In genomic region chr17:35303756-35304350, GRCm38 (mm10) we compare ENCODE assay signal across 23 mouse cellular contexts. TPM values are rescaled to one million over a fixed set of nuclear protein-coding genes. Genes with fewer than 3 reads are reported as not detected.
DNase-seq lines count a peak whose midpoint lies in the region; ATAC-seq and TF ChIP-seq lines count a peak whose summit lies in the region.
"Had no signal": no experiment of that assay in that cellular context is flagged by ENCODE, and none has a peak within 500 bp of the region (broad histone marks: within the 10 kb centered on the region; RNA-seq: fewer than 3 reads in every experiment).

No protein-coding gene starts in this region.

- no peaks in the 10 kb centered on the region for H3K4me1 ChIP-seq in kidney, postnatal 0 days (replicated peaks; ENCODE audit: insufficient read depth, low read length)
- H3K4me1 ChIP-seq in liver, embryonic 11.5 days (replicated peaks; ENCODE audit: control insufficient read depth, insufficient read depth, low read length): no peaks in the 10 kb centered on the region
- H3K4me1 ChIP-seq in small intestine, adult 2 months (ENCODE audit: control insufficient read depth, insufficient read depth, insufficient read length, low read length): peaks cover 13% of the 10 kb centered on the region; the same call in 1 of the 2 replicates
- H3K4me1 ChIP-seq in hindbrain, embryonic 11.5 days (replicated peaks; ENCODE audit: control insufficient read depth, insufficient read depth, low read length): no peaks in the 10 kb centered on the region
- H3K4me1 ChIP-seq: embryonic facial prominence, embryonic 15.5 days; forebrain, embryonic 10.5 days; hindbrain, embryonic 12.5 days; kidney, embryonic 15.5 days; limb, embryonic 13.5 days; neural tube, embryonic 12.5 days had no signal

- no peaks in the 10 kb centered on the region; the same call in 1 of the 2 replicates for H3K27me3 ChIP-seq in kidney, postnatal 0 days (ENCODE audit: insufficient read depth, low read length)
- 0 out of 2 replicates have a peak, but pooled peaks cover 4% of the 10 kb centered on the region for H3K27me3 ChIP-seq in liver, embryonic 11.5 days (replicated peaks; ENCODE audit: control insufficient read depth, insufficient read depth, low read length)
- H3K27me3 ChIP-seq in small intestine, adult 2 months (ENCODE audit: control insufficient read depth, insufficient read depth, low read length): no peaks in the 10 kb centered on the region
- no peaks in the 10 kb centered on the region; the same call in 1 of the 2 replicates for H3K27me3 ChIP-seq in hindbrain, embryonic 11.5 days (ENCODE audit: control insufficient read depth, insufficient read depth, low read length)
- H3K27me3 ChIP-seq: hindbrain, embryonic 12.5 days; neural tube, embryonic 12.5 days had no signal

- 79% methylated on average over 10 of the region's 10 CpGs for WGBS in kidney, postnatal 0 days
- WGBS in liver, embryonic 11.5 days: 80% methylated on average over 10 of the region's 10 CpGs
- WGBS in small intestine, adult 2 months: 78% methylated on average over 10 of the region's 10 CpGs
- WGBS in hindbrain, embryonic 11.5 days: 86% methylated on average over 10 of the region's 10 CpGs

- no peak for TF ChIP-seq POLR2A in small intestine, adult 2 months (IDR thresholded peaks at IDR 0.05; ENCODE audit: low read depth, low read length)

- H3K36me3 ChIP-seq in kidney, postnatal 0 days (ENCODE audit: insufficient read depth, low read length): no peaks in the 10 kb centered on the region
- no peaks in the 10 kb centered on the region for H3K36me3 ChIP-seq in liver, embryonic 11.5 days (ENCODE audit: control insufficient read depth, insufficient read depth, low read length)
- H3K36me3 ChIP-seq in small intestine, adult 2 months (ENCODE audit: control insufficient read depth, insufficient read depth, low read length): no peaks in the 10 kb centered on the region
- H3K36me3 ChIP-seq in hindbrain, embryonic 11.5 days (ENCODE audit: control insufficient read depth, insufficient read depth, low read length): no peaks in the 10 kb centered on the region
- H3K36me3 ChIP-seq: embryonic facial prominence, embryonic 15.5 days; forebrain, embryonic 10.5 days; hindbrain, embryonic 12.5 days; kidney, embryonic 15.5 days; limb, embryonic 13.5 days; neural tube, embryonic 12.5 days had no signal

- no peak overlapping the region for H3K27ac ChIP-seq in kidney, postnatal 0 days
- H3K27ac ChIP-seq in liver, embryonic 11.5 days (ENCODE audit: low read depth, low read length): no peak overlapping the region
- H3K27ac ChIP-seq in small intestine, adult 2 months (ENCODE audit: insufficient read depth, low read depth, low read length): peak overlapping the region; percentile 92
- no peak overlapping the region for H3K27ac ChIP-seq in hindbrain, embryonic 11.5 days (ENCODE audit: low read depth, low read length)
- H3K27ac ChIP-seq: embryonic facial prominence, embryonic 15.5 days; forebrain, embryonic 10.5 days; gastrocnemius, adult 2 months; heart, adult 2 months; hindbrain, embryonic 12.5 days; kidney, embryonic 15.5 days; limb, embryonic 13.5 days; neural tube, embryonic 12.5 days had no signal

- ATAC-seq in kidney, postnatal 0 days (replicated peaks; ENCODE audit: low FRiP score, low read depth): peak; percentile 40; the same call in 1 of the 2 replicates
- ATAC-seq in liver, embryonic 11.5 days (replicated peaks; ENCODE audit: low FRiP score): peak; percentile 31; the same call in 1 of the 2 replicates
- no peak for ATAC-seq in monocyte, adult 5-6 weeks (replicated peaks; ENCODE audit: insufficient number of reproducible peaks, low FRiP score, low TSS enrichment, poor library complexity, severe bottlenecking)
- no peak for ATAC-seq in hindbrain, embryonic 11.5 days (ENCODE audit: low FRiP score)
- ATAC-seq: inflammation-experienced regulatory T-cells, adult 6 months had no signal

- H3K4me3 ChIP-seq in kidney, postnatal 0 days (replicated peaks; ENCODE audit: low read depth, low read length): no peak overlapping the region
- no peak overlapping the region for H3K4me3 ChIP-seq in liver, embryonic 11.5 days (ENCODE audit: low read depth, low read length)
- H3K4me3 ChIP-seq in small intestine, adult 2 months (ENCODE audit: low read depth, low read length): no peak overlapping the region
- H3K4me3 ChIP-seq in hindbrain, embryonic 11.5 days (ENCODE audit: low read depth, low read length): no peak overlapping the region
- H3K4me3 ChIP-seq: embryonic facial prominence, embryonic 15.5 days; forebrain, embryonic 10.5 days; gastrocnemius, adult 2 months; heart, adult 2 months; hindbrain, embryonic 12.5 days; kidney, embryonic 15.5 days; limb, embryonic 13.5 days; neural tube, embryonic 12.5 days had no signal

- H3K9me3 ChIP-seq in kidney, postnatal 0 days (replicated peaks; ENCODE audit: low read length): no peaks in the 10 kb centered on the region
- no peaks in the 10 kb centered on the region for H3K9me3 ChIP-seq in liver, embryonic 11.5 days (ENCODE audit: control insufficient read depth, low read length)
- no peaks in the 10 kb centered on the region for H3K9me3 ChIP-seq in hindbrain, embryonic 11.5 days (ENCODE audit: control insufficient read depth, low read length)
- H3K9me3 ChIP-seq: embryonic facial prominence, embryonic 15.5 days; forebrain, embryonic 10.5 days; hindbrain, embryonic 12.5 days; kidney, embryonic 15.5 days; limb, embryonic 13.5 days; neural tube, embryonic 12.5 days had no signal

- DNase-seq in kidney, postnatal 0 days (ENCODE audit: low spot score): no peak
- DNase-seq in kidney, postnatal 4 days: no peak
- DNase-seq in adrenal gland, postnatal 14 days: peak; percentile 79
- no peak for DNase-seq in liver, embryonic 11.5 days (ENCODE audit: low spot score)
- DNase-seq in lung, postnatal 10 days: no peak
- DNase-seq in hindbrain, embryonic 11.5 days (ENCODE audit: low spot score): no peak
- DNase-seq: B cell, adult 2 months; cerebellum, adult 18-20 months; cerebellum, postnatal 25 days; gastrocnemius, adult 2 months; heart, adult 2 months; heart, postnatal 10 days; layer of hippocampus, postnatal 36 days had no signal

- no peak overlapping the region for H3K4me2 ChIP-seq in kidney, postnatal 0 days (ENCODE audit: low read length)
- H3K4me2 ChIP-seq in liver, embryonic 11.5 days: no peak overlapping the region
- no peak overlapping the region for H3K4me2 ChIP-seq in hindbrain, embryonic 11.5 days (replicated peaks; ENCODE audit: low read depth, low read length)
- H3K4me2 ChIP-seq: embryonic facial prominence, embryonic 15.5 days; hindbrain, embryonic 12.5 days; kidney, embryonic 15.5 days; limb, embryonic 13.5 days; midbrain, embryonic 11.5 days; neural tube, embryonic 12.5 days had no signal

- no peak overlapping the region for H3K9ac ChIP-seq in kidney, postnatal 0 days (ENCODE audit: low read depth, low read length)
- no peak overlapping the region for H3K9ac ChIP-seq in liver, embryonic 11.5 days (ENCODE audit: low read depth, low read length)
- H3K9ac ChIP-seq in hindbrain, embryonic 11.5 days (ENCODE audit: low read depth, low read length): no peak overlapping the region
- H3K9ac ChIP-seq: embryonic facial prominence, embryonic 15.5 days; hindbrain, embryonic 12.5 days; kidney, embryonic 15.5 days; limb, embryonic 13.5 days; neural tube, embryonic 12.5 days had no signal

- TF ChIP-seq CTCF in kidney, postnatal 0 days (IDR thresholded peaks at IDR 0.05; ENCODE audit: low read depth): no peak
- TF ChIP-seq CTCF in small intestine, adult 2 months (IDR thresholded peaks at IDR 0.05; ENCODE audit: extremely low read depth, insufficient read length, insufficient replicate concordance, low read depth, low read length): no peak

RNA-seq across cellular contexts. Expression of gene H2-Q1, which starts 16.4 kb away (rescaled TPM):
- polyA plus RNA-seq in kidney, postnatal 0 days (2015; fragmentation: Nextera tagmentation; extraction: Ambion mirVana): not detected in 2 replicates
- 1.7 and 2.7 TPM in 2 replicates for total RNA-seq in adrenal gland, postnatal 14 days (2021)
- polyA plus RNA-seq in liver, embryonic 11.5 days (2014; fragmentation: Nextera tagmentation; extraction: Ambion mirVana): 0.40 and 0.60 TPM in 2 replicates
- polyA plus RNA-seq in small intestine, adult 2 months (2012; rRNA removed): 36.3 and 83.4 TPM in 2 replicates
- total RNA-seq in monocyte, adult 5-6 weeks (2017): 0.11 to 0.38 TPM in 2 of 3 replicates, not detected in the other
- not detected in 2 replicates for polyA plus RNA-seq in hindbrain, embryonic 11.5 days (2014; fragmentation: Nextera tagmentation; extraction: Ambion mirVana)
- polyA plus RNA-seq: embryonic facial prominence, embryonic 15.5 days; forebrain, embryonic 10.5 days; heart, adult 2 months; kidney, embryonic 15.5 days; midbrain, embryonic 11.5 days had no signal

RNA-seq across cellular contexts. Expression of gene H2-Q2, which starts 38.2 kb away (rescaled TPM):
- polyA plus RNA-seq in kidney, postnatal 0 days (2015; fragmentation: Nextera tagmentation; extraction: Ambion mirVana): 4.6 and 6.1 TPM in 2 replicates
- total RNA-seq in adrenal gland, postnatal 14 days (2021): 0.49 and 1.3 TPM in 2 replicates
- polyA plus RNA-seq in liver, embryonic 11.5 days (2014; fragmentation: Nextera tagmentation; extraction: Ambion mirVana): 1.6 and 2.1 TPM in 2 replicates
- polyA plus RNA-seq in small intestine, adult 2 months (2012; rRNA removed): 554 and 1,052 TPM in 2 replicates
- total RNA-seq in monocyte, adult 5-6 weeks (2017): not detected in 3 replicates
- 0.52 and 0.53 TPM in 2 replicates for polyA plus RNA-seq in hindbrain, embryonic 11.5 days (2014; fragmentation: Nextera tagmentation; extraction: Ambion mirVana)
- polyA plus RNA-seq: hindbrain, embryonic 12.5 days had no signal

RNA-seq across cellular contexts. Expression of gene H2-D1, which starts 41.3 kb away (rescaled TPM):
- 111 and 125 TPM in 2 replicates for polyA plus RNA-seq in kidney, postnatal 0 days (2015; fragmentation: Nextera tagmentation; extraction: Ambion mirVana)
- 93.3 and 154 TPM in 2 replicates for total RNA-seq in adrenal gland, postnatal 14 days (2021)
- polyA plus RNA-seq in liver, embryonic 11.5 days (2014; fragmentation: Nextera tagmentation; extraction: Ambion mirVana): 88.0 and 90.8 TPM in 2 replicates
- polyA plus RNA-seq in small intestine, adult 2 months (2012; rRNA removed): 776 and 1,546 TPM in 2 replicates
- total RNA-seq in monocyte, adult 5-6 weeks (2017): 2,987 to 4,272 TPM (median 3,836 TPM) in 3 replicates
- polyA plus RNA-seq in hindbrain, embryonic 11.5 days (2014; fragmentation: Nextera tagmentation; extraction: Ambion mirVana): 42.9 and 43.2 TPM in 2 replicates

Comparison
In these comparisons a context has a peak if more than half of its experiments do, and no peak if none do; other contexts are left out.
1. ATAC-seq: peak in kidney, postnatal 0 days (single experiment) and liver, embryonic 11.5 days (single experiment); none in monocyte, adult 5-6 weeks (single experiment) and hindbrain, embryonic 11.5 days (single experiment).
2. RNA of gene H2-Q1, which starts 16.4 kb away (polyA plus RNA-seq): 36.3 to 83.4 TPM in small intestine, adult 2 months; 0.40 to 0.60 TPM in liver, embryonic 11.5 days, not detected in hindbrain, embryonic 11.5 days and not detected in kidney, postnatal 0 days; every median in the first group is over 10 times any median in the second.
3. RNA of gene H2-Q2, which starts 38.2 kb away (polyA plus RNA-seq): 554 to 1,052 TPM in small intestine, adult 2 months; 4.6 to 6.1 TPM in kidney, postnatal 0 days, 1.6 to 2.1 TPM in liver, embryonic 11.5 days and 0.52 to 0.53 TPM in hindbrain, embryonic 11.5 days; every median in the first group is over 10 times any median in the second.